Mouse (Mus musculus) spleen, postnatal 10 days (tissue): ENCODE measurements around the gene Ghitm.
"Not testable (repeated sequence)": the region's sequence is repeated elsewhere in the genome, so short reads cannot be mapped to it uniquely, and the experiment has no call there.

Source experiments
- DNase-seq, 2 experiments: peaks; one replicate each; pipeline ENCODE4 v3.0.0; 2021 to 2022; ENCODE audit warnings: low spot score in 2 of 2

Ghitm gene

DNA sequence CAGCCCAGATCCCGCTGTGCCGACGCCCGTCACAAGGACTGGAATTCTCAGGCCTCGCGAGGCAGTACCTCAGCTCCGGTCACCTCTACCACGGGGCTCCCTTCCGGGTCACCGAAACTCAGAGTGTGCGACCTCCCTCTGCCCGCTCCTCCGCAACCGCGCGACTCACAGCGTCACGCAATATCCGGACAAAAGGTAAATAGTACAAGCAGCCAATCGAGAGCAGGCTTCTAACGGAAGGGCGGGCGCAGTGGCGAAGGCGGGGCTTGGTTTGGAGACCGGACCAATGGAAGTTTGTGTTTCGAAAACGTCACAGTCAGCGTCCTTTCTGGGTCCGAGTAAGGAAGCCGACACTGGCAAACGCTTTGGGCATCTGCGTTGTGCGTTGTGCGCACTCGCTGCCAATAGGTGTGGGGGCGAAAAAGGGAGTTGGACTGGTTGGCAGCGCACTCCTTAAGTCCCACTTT, at the start of gene Ghitm:
Gene Ghitm, minus strand, starts transcription at position 146 of the 467 bp plus-strand sequence.
- peak; percentile 92 to 97 for DNase-seq

DNA sequence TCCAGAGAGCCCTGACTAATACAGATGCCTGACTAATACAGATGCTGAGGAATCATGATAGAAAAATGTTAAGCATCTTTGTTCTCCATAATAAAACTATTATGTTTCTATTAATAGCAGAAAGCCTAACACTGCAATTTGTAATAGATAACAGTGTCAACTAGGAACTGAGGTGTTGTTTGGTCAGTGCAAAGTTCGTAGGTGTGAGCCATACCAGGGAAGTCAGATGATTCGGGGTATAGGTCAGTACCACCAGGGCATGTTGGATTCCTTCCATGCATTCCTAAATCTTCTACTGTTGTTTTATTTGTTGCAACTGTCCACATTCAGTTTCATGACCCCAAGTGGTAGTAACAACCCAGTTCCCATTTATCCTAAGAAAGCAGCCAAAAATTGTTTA, 49.8 kb upstream of the Ghitm start:
- no peak for DNase-seq

DNA sequence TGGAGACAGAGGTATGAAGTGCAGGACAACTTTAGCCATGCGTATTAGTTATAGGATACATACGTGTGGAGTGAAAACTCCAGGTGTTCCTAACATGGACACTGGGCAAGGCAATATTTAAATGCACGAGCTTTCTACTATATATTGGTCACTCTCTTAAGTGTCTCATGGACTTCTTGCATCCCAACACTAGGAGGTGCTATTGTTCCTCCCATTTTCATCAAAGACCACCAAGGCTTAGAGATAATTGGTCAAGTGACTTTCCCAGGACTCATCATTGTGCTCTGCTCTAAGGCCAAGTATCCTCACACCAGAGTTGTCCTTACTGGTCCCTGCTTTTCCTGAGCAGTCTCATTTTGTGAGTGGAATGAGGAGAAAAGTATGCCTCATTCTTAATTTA, 39.4 kb upstream of the Ghitm start:
- DNase-seq: no peak

DNA sequence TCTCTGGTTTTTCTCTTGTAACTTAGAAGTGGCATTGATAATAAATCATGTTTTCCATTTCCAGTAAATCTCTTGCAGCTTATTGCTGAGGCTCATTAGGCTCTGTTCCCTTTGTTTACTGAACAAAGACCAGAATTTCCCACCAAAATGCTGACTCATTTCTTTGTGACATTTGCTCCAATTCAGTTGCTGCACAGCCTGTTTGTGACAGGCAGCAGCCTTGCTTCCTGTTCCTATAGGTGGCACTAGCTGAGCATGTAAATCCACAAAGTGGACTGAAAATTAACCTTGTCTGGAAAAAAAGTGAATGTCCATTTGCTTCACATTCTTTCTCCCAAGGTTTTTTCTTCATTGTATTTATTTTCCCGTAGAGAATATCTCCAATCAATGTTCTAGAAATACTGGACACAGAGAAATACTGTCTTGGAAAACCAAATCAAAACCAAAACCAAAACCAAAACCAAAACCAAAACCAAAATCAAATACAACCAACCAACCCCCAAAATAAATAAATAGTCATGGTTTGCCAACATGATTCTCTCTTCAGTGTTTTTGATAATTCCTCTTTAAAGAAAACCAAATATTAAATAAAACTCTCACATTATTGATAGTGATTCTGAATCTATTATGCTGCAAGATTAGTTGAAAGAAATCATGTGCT, 30.3 kb upstream of the Ghitm start:
- no peak for DNase-seq

DNA sequence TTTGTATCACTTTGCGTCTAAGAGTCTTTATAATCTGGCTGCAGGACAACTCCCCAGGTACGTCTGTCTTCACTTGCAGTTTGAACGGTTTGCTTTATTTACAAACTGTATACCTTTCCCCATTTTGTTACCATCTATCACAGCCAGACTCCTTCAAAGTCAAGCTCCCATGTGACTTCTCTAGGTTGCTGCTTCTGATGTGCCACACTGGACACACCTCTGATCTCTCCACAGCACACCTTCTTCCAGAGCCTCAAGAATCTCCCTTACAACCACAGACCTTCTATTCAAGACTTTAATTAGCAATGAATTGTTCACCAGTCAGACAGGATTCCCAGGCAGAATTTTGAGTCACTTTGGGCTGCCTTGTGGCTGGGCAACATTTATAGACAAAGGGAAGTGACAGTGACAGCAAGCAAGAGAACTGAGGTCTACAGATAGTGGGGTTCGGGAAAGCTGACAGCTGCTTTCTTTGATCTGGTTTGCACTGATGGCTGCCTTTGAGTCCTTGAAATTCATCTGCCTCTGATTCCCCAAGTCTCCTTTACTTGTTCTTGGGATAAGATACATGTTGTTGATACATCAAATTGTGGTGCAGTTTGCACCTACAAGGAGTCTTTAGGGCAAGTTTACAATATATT, 29.4 kb upstream of the Ghitm start:
- DNase-seq: peak in 1 of 2 experiments; percentile 22

DNA sequence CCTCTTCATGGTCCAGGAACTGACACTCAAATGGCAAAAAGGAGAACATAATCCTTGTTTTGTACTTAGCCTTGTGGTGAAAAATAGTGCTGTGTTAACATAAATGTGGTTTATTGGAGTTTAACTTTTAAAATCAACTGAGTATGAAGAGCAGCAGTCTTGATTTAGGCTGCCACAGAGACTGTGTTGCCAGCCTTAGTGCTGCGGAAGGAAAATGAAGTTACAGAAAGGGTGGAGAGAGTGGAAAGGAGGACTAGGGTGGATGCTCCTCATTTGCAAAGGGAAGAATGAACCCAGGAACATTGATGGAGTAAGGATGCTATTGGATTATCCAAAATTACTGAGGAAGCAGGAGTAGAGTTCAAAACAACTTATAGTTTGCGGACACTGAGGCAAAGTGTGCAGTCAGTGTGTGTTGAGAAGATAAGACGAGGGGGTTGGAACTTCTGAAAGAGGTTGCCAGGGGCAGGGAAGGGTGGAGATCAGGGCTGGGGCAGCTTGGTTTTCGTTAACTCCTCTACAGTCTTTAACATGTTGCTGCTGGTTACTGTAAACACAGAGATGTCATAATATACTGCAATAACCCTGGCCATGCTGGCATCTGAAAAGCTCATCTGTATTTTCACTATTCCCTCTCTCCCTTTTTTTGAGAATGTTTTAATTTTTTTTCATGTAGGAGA, 28.3 kb upstream of the Ghitm start:
- DNase-seq: peak; percentile 23 to 68

DNA sequence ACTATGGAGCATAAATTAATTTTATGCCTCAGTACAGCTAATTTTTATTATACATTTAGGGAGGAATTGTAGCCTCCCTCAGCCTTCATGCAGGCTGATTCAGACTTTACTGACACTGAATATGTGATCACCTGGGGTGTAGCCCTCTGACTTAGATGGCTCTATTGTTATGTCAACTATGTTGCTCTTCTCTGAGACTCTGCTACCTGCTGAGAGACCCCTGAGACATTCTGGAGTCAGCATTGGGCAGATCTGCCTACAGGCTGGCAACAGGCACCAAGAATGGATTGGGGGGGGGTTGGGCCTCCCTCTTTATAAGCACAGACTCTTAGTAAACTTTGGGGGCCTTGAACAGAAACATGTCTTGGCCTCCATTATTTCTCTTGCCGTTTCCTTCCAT, 19.3 kb upstream of the Ghitm start:
- DNase-seq: no peak

DNA sequence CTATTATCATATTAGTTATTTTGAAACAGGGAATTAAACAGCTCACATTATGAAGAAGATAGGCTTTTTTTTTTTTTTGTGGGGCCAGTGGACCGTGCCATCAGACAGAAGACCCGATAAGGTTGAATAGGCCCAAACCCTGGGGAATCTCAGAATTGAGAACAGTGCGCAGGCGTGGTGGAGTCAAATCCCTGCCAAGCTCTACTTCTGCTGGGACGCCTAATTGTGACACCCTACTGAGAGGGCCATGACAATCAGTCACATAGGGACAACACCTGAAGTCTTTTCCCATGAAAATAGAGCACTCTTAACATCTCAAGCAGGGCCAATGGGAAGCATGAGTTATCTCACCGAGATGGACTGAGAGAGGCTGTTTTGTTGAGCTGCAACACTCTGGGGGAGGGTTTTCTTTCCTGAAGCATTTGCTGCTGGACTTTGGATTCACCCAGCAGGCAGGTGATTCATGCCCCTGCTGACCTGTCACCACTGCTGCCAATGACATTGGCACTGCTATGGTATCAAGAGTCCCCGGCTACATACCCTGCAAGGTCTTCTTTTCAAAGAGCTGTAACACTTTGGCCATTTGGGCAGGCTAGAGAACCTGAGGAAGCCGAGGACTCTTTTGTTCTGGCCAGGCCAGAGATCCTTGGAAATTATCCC, 4.1 kb upstream of the Ghitm start:
- no peak for DNase-seq

DNA sequence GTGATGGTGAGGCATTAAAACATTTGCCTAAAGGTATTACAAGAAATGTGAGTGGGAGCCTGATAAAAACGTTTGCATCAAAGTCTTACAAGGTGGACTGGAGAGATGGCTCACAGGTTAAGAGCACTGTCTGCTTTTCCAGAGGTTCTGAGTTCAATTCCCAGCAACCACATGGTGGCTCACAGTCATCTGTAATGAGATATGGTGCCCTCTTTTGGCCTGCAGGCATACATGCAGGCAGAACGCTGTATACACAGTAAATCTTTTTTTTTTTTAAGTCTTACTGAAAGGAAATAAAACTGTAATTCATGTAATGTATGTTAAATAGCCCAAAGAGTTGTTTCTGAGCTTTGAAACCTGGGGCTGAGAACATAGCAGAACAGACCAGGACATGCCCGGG, 2.5 kb upstream of the Ghitm start:
- DNase-seq: not testable (repeated sequence)

DNA sequence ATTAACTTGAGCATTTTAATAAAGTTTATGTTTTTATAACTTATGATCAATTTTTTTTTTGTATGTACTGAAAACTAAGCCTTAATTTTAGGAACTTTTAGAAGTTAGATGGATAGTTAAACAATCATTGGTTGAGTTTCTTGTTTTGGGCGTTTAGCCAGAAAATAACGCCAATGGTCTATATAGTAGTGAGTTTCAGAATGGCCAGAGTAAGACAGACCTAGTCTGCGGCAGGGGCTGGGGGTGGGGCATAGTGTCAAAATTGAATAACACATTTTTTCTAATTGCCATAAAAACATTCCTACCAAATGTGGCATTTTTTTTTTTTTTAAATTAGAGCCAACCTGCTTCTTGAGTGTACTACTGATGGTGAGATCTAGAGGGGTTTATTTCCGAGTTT, 1.0 kb upstream of the Ghitm start:
- DNase-seq: no peak

DNA sequence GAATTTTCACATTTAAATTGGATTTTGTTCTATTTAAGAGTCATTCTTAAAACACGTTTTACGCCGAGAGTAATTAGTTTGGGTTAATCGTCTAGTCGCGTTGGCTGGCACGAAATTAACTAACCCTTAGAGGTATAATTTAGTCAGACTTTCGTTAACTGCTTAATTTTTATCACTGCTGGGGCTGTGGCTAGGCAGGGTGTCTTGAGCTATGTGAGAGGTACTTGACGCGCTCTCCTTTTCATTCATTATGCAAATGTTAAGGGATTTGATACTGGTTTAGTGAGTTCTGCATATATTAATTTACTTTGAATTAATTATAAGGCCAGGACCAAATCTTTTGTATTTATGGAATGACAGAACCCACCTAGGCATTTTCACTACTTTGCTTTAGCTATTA, 599 bp upstream of the Ghitm start:
- DNase-seq: no peak

DNA sequence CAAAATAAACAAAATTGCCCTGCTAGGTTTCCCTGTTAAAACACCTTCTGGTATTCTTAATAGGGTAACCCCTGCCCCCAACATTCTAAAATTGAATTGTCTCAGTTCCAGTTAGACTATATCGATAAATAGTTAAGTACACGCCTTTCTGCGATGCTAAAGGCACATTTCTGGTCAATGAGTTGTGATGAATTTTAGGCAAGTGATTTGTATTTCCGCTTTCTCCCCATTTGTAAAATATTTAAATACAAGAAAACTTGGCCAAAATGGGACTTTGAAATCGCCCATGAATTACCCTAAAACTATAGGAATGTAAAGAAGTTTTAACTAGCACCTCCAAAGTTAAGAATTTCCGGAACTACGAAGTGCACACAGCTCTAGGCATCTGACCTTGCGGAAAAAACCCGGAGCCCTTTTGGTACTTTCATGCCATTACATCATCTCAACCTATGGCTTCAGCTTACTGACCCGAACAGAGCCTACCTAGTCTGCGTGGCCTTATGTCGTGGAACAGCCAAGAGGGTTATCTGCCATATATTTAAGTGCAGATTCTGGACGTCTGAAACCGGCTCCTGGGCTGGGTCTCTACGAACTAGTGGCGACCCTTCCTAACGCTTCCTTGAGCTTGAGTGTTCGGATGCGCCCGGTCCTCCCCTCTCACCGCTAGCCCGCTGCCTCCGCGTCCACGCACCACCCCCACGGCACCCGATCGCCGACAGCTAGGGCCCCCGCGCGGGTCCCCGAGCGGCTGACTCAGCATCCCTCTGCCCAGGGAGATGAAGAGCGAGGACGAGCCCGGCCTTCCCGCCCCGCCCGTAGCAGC, 557 bp downstream of the Ghitm start:
- DNase-seq: no peak

DNA sequence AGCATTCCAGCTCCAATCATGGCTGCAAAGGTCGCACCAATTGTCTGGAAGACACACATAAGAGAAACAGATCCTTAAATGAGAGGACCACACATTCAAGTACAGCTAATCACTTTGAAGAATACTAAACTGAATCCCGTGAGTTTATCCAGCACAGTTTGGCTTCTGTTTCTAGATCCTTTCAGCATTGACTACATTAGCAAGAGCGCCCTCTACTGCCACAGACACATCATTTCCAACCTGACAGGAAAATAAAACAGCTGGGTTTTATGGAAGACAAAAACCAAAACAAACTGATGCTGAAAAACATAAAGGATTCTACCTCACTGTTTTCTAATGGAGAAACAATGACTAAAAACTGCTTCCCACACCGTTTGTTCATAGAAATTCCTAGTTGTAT, 7.4 kb downstream of the Ghitm start:
- DNase-seq: peak in 1 of 2 experiments; percentile 59

DNA sequence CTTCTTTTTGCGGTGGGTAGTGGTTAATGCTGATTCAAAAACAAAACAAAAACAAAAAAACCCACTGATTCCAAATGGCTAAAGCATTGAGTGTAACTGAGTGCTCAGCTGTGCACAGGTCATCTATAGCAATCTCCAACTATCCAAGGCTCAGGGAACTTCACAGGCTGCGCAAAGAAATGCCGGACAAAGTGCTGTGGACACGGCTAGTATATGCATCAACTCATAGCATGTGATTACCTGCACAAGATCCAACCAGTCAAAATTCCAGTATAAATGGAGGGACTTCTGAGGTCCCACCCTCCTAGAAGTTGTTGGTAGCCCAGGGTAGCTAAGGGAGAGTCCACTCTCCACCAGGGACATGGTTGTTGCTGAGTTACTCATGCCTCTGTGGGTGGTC, 15.8 kb downstream of the Ghitm start:
- no peak for DNase-seq

DNA sequence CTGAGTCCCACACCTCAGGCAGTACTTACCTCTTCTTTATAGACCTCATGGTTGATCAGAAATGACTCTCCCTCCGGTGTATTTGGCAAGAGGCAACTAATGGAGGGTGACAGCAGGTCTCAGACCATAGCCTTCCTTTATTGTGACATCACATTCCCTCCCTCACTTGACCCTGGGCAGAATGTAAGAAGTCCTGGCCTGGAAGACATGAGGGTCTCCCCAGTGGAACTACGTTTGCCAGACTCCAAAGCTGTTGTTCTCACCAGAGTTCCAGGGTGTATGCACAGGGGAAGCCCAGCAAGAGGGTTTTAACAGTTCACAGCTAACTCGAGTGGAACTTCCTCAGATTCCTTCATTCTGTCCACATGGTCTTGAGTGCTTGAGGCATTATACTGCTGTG, 21.1 kb downstream of the Ghitm start, which contains the start of gene 2610528A11Rik:
Gene 2610528A11Rik, minus strand, starts transcription at position 101 of the 400 bp plus-strand sequence.
- no peak for DNase-seq

DNA sequence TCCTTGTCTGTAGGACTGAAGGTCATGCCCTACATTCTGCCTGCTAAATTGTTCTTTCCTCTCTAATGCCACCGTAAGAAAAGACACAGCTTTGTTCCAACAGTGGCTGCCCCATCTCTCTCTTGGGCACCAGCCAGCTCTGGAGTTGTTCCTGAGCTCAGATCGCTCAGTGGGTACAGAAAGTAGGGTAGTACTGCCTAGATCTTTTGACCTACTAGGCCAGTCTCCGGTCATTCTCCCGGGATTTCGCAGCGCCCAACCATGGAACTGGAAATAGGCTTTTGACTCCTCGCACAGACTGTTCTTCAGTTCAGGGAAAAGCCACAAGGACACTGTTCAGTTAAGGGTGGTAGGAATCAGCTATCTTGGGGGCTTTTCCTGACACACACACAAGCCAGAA, 22.1 kb downstream of the Ghitm start:
- DNase-seq: no peak

DNA sequence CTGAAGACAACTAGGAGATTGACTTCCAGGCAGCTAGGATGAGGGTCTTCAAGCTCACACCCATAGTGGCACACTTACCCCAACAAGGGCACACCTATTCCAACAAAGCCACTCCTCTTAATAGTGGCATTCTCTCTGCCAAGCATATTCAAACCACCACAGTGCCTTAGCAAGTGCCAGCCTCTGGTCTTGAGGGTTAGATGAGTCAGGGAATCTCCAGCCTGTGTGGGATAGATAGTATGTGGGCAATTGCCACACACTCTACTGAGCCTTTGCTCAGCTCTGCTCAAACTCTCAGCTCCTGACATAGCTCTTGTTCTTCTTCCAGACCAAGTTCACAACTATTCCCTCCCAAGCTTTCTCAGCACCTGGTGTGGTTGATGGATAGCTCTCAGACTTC, 23.7 kb downstream of the Ghitm start:
- DNase-seq: no peak

DNA sequence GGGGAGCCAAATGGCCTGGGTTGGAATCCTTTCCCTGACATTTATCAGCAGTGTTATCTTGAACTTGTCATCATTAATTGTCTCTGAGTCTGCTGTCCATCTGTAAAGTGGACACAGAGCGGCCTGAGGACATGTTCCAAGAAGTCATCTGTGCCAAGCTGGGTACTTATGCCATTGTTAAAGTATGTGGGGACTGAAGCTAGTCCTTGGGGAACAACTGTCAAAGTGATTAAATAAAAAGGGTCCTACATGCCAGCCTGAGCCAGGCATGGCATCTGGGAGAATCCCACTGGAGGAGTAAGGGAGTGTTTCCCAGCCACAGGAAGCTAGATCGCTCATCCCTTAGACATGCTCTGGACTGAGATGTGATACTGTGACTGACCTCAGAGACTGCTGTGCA, 24.6 kb downstream of the Ghitm start:
- DNase-seq: no peak

DNA sequence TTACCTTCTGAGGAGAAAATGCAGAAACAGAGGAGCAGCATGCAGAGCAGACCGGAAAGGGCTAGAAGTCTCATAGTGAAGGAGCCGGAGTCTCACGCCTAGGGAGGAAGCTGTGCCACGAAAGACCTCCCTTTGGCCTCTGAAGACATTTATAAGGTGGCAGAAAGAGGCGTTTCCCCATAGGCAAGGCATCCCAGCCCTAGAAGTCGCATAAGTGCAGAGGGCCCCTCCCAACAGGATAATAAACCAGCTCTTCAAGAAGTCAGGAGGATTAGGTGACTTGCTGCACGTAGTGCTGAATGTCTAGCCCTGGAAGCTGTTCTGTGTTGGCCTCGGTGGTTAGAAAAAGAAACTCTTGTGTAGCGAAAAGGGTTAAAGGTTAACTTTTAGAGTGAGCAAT, 25.1 kb downstream of the Ghitm start:
- no peak for DNase-seq

DNA sequence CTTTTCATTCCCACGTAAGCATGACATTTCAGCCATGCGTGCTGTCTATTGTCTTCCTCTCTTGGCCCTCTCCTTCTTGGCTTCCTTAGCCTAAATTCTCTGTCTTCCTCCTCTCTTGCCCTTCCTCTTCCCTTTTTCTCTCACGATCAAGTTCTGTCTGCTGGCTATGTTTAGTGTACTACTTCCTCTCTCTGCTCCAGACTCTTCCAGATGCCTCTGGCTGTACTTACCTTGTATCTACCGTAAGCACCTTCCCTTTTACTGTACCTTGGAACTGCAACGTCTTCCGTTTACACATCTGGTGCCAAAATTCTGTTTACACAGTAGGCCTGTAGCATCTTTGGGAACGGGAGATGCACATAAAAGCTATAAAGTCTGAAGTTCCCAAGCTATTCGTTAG, 25.6 kb downstream of the Ghitm start:
- DNase-seq: no peak

DNA sequence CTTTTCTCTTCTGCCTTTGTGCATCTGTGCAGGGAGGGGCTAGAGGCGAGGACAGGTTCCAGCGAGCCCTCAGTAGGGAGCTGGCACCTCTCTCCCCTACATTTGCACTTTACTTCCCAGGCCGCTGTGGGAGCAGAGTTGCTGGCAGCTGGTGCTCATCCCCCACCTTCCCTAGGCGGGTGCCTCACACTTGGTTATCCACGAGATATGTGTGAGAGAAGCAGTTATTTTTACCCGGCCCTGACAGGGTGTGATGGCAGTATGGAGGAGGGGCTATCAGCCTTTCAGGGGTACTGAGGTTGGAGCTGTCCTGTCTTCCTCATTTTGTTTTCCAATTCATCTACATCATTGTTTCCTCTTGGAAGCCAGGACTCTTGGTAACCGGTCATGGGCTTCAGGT, 29.2 kb downstream of the Ghitm start:
- no peak for DNase-seq

DNA sequence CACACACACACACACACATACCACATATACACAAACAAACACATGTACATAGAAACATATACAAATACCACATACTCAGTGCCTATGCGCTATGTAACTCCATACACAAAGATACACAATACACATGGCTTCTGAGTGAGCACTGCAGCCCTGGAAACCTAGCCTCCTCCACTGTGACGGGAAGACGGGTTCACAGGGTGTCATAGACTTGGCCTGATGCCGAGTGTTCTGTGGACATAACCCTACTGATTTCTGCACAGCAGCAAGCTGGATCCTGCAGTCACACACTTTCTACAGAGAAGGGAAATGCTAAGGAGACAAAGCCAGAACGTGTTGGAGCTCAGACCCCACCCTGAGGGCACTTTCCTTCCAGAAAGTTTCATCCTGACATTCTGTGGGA, 30.3 kb downstream of the Ghitm start:
- no peak for DNase-seq
